Mouse (Mus musculus) testis, adult 2 months (tissue): ENCODE results near the gene Pllp.

Experiments
- CTCF ChIP-seq: fragments of 200-500 bp; IDR thresholded peaks from 2 replicates; pipeline ENCODE4 v1.5.1; 2012; ENCODE audit warnings: low read depth, mild to moderate bottlenecking, inconsistent platforms, low read length, moderate library complexity; ENCODE audit not compliant: control insufficient read depth, insufficient read depth, insufficient replicate concordance
- POLR2A ChIP-seq: fragments of 200-500 bp; IDR thresholded peaks from 2 replicates; pipeline ENCODE4 v1.6.1; 2012; ENCODE audit warnings: low read depth, mild to moderate bottlenecking, inconsistent platforms, low read length, moderate library complexity; ENCODE audit not compliant: control insufficient read depth

DNA sequence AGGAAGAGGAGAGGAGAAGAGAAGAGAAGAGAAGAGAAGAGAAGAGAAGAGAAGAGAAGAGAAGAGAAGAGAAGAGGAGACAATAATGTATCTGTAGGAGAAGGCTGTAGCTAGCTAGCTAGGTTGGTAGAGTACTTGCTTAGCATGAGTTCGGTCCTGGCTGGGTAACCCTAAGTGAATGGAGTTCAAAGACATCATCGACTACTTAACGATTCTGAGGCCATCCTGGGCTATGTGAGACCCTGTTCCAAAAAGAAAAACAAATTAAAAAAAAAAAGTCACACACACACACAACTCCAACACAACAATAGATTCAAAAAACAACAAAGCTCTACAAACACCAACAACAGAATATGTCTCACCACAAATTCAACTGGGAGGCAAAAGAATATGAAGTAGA is 6.1 kb upstream of the Pllp start:
- no peak for TF ChIP-seq POLR2A
- TF ChIP-seq CTCF, result no peak
